Mouse (Mus musculus) stomach, embryonic 15.5 days (tissue): ENCODE measurements around the gene Ppil3. TPM values are rescaled to one million over a fixed set of nuclear protein-coding genes. Genes with fewer than 3 reads are reported as not detected.

Source experiments
- ATAC-seq: fragments of 200-750 bp; cut with Nextera tagmentation; 2 replicates; pipeline ENCODE4 v1.8.0; 2017; ENCODE audit warnings: low read depth, moderate number of reproducible peaks, moderate TSS enrichment; ENCODE audit not compliant: insufficient read depth, low FRiP score
- H3K27ac ChIP-seq: fragments of 300-500 bp; sonication (generic); 2 replicates; pipeline ENCODE4 v1.5.1; 2015; ENCODE audit warnings: mild to moderate bottlenecking, inconsistent platforms
- H3K27me3 ChIP-seq: fragments of 300-500 bp; sonication (generic); replicated peaks from 2 replicates; pipeline ENCODE4 v1.6.1; 2015; ENCODE audit warnings: inconsistent platforms
- H3K36me3 ChIP-seq: fragments of 300-500 bp; sonication (generic); 2 replicates; pipeline ENCODE4 v1.6.1; 2015; ENCODE audit warnings: inconsistent platforms
- H3K4me1 ChIP-seq: fragments of 300-500 bp; sonication (generic); 2 replicates; pipeline ENCODE4 v1.6.1; 2015; ENCODE audit warnings: inconsistent platforms
- H3K4me2 ChIP-seq: fragments of 300-500 bp; sonication (generic); 2 replicates; pipeline ENCODE4 v1.6.1; 2015; ENCODE audit warnings: mild to moderate bottlenecking, inconsistent platforms
- H3K4me3 ChIP-seq: fragments of 300-500 bp; sonication (generic); replicated peaks from 2 replicates; pipeline ENCODE4 v1.5.1; 2015; ENCODE audit warnings: inconsistent platforms
- H3K9ac ChIP-seq: fragments of 300-500 bp; sonication (generic); 2 replicates; pipeline ENCODE4 v1.6.1; 2015; ENCODE audit warnings: inconsistent platforms
- H3K9me3 ChIP-seq: fragments of 300-500 bp; sonication (generic); 2 replicates; pipeline ENCODE4 v1.6.1; 2016; ENCODE audit warnings: inconsistent platforms
- WGBS: fragments of 180-500 bp; shearing (Covaris S2); methylation state at CpG from one replicate; pipeline ENCODE4 v1.1.7; 2015; 5-methylcytosine and 5-hydroxymethylcytosine counted together
- polyA plus RNA-seq: library from polyadenylated mRNA; unstranded; fragments of >200 nt; fragmentation: Nextera tagmentation; extraction: Ambion mirVana; gene quantifications from 2 replicates; pipeline ENCODE4 v1.2.1, GENCODE M21; 2015

Gene Ppil3
- polyA plus RNA-seq, 1 experiment from 2014 or later, result 49.1 TPM

DNA sequence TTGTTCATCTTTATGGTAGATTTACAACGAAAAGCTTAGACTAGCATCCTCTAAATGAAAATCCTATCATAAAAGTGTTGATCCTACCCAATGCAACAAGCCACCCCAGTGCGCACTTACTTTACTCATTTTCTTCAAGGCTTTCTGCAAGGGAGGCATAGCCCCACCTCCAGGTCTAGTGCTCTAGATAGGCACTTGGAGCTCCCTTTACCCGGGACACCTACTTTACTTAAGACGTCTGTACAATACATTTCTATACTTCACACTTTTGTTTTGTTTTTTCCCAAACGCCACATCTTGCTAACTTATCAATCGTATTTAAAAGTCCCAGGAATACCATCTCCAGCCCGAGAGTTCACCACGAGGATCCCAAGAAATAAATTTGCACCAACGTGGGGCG is 595 bp downstream of the Ppil3 start:
- no peak for ATAC-seq

DNA sequence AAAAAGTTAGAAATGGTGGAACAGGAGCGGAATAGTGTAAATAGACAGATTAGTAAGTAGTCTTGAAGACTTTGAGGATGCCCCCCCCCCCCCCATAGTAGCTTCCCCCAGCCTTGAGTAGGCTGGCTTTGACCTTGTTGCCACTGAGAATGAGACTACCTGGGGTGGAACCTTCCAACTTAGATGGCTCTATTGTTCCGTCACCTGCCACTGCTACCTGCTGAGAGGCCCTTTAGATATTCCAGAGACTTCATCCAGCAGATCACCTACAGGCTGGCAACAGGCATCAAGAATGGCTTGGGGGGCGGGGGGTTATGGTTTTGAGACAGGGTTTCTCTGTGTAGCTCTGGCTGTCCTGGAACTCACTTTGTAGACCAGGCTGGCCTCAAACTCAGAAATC is 20.7 kb downstream of the Ppil3 start:
- WGBS, result 82% methylated on average over 3 of the region's 3 CpGs
- H3K9me3 ChIP-seq, result no peaks in the 10 kb centered on the region
- H3K4me1 ChIP-seq, result peaks cover 14% of the 10 kb centered on the region
- H3K27me3 ChIP-seq, result no peaks in the 10 kb centered on the region
- no peak overlapping the region for H3K9ac ChIP-seq
- H3K36me3 ChIP-seq, result peaks cover 15% of the 10 kb centered on the region; the same call in 1 of the 2 replicates
- ATAC-seq, result no peak
- no peak overlapping the region for H3K4me3 ChIP-seq
- no peak overlapping the region for H3K4me2 ChIP-seq
- H3K27ac ChIP-seq, result no peak overlapping the region

More for the DNA sequence above, 595 bp downstream of the Ppil3 start:
- Histone ChIP-seq H3K9me3 (no peaks in the 10 kb centered on the region), H3K4me2 (peak overlapping the region; percentile 68), H3K4me3 (peak overlapping the region; percentile 73), H3K9ac (peak overlapping the region; percentile 75), H3K27ac (peak overlapping the region; percentile 94), H3K27me3 (no peaks in the 10 kb centered on the region), H3K36me3 (peaks cover 16% of the 10 kb centered on the region), H3K4me1 (peaks cover 13% of the 10 kb centered on the region; the same call in 1 of the 2 replicates)
- WGBS, result 7% methylated on average over 10 of the region's 10 CpGs

DNA sequence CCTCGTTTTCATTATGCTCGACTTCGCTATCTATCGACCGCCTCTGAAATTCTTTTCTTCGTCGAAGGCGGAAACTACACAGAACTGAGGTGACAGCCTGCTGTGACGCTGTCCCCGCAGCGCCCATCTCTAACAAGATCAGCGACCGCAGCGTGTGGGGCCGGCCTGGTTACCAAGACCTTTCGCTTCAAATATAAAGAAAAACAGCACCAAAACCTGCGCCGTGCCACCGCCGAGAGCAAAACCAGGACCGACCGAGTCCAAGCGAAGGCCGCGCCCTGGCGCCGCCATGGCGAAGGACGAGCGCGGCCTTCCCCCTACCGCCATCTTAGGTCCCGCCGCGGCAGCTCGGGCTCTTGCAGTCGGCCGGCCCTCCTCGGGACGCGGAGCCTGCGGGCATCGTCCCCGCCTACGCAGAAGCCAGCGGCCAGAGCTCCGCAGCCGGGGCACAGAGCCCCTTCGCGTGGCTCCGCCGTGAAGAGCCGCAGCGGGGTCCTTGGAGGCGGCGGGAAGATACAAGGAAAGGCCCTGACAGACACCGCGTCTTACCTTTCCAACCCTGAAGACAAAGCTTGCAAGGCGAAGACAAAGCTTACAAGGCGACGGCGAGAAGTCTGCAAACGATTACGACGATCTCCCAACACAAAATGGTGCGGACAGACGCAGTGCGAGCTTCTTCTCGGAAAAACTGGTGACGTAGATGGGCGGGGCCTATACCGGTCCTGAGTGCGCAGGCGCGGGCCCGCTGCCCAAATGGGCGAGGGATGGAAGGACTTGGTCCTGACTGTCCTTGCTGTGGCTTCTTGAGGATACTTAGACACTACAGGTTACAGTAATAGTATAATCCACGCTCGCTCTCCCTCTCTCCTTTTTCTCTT is 21.7 kb downstream of the Ppil3 start, which contains the start of gene Clk1:
TSS of gene Clk1 (minus strand) at position 696 of the 878 bp plus-strand sequence.
- H3K27me3 ChIP-seq, result no peaks in the 10 kb centered on the region
- H3K4me2 ChIP-seq, result peak within 1 kb of the TSS; percentile 75
- peaks cover 21% of the 10 kb centered on the region for H3K36me3 ChIP-seq
- peak within 1 kb of the TSS; percentile 100 for H3K9ac ChIP-seq
- ATAC-seq, result peak; percentile 93
- WGBS, result under 1% methylated on average over 79 of the region's 79 CpGs
- peaks cover 14% of the 10 kb centered on the region for H3K4me1 ChIP-seq
- H3K9me3 ChIP-seq, result no peaks in the 10 kb centered on the region
- H3K4me3 ChIP-seq, result peak within 1 kb of the TSS; percentile 95
- H3K27ac ChIP-seq, result peak within 1 kb of the TSS; percentile 98

DNA sequence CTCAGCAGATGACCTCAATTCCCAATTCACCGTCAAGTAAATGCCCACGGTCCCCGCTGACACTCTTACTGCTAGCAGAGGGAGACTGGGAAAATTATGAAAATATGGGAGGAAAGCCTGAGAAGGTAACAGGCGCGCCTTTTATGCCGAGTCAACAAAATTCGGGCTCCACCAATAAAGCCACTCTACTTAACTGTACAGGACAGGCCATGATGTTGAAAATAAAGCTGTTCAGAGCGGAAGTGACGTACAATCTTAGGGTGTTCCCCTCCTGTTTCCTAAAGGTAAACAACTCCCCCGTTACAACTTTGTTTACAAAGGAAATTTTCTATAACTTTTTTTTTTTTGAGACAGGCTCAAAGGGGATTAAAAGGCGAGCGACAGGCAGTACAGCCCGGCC is 22.4 kb downstream of the Ppil3 start:
- Histone ChIP-seq H3K4me1 (peaks cover 14% of the 10 kb centered on the region), H3K27ac (peak overlapping the region; percentile 98), H3K27me3 (no peaks in the 10 kb centered on the region), H3K9ac (peak overlapping the region; percentile 100), H3K4me2 (peak overlapping the region; percentile 75), H3K4me3 (peak overlapping the region; percentile 95), H3K36me3 (peaks cover 28% of the 10 kb centered on the region), H3K9me3 (no peaks in the 10 kb centered on the region)
- peak; percentile 39; the same call in 1 of the 2 replicates for ATAC-seq
- WGBS, result 5% methylated on average over 13 of the region's 13 CpGs

DNA sequence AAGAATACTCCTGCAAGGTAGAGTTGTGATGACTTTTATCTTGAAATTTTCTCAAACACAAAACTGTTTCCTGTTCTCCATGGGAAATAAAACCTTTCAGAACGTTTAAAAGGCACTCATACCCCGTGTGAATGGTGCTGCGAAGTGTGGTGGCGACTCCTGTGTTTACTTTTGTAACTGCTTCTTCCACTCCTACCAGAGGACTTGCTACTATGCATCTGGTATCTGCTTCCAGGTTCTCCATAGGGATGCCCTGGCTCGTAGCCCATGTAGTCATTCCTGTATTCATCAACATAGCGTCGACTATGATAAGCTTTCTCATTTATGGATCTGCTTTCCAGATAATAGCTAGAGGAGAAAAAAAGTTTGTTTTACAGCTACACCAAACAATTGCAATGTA is 24.3 kb downstream of the Ppil3 start:
- Histone ChIP-seq H3K36me3 (peaks cover 39% of the 10 kb centered on the region), H3K4me3 (no peak overlapping the region), H3K9me3 (no peaks in the 10 kb centered on the region), H3K27ac (no peak overlapping the region), H3K9ac (no peak overlapping the region), H3K4me1 (peaks cover 14% of the 10 kb centered on the region), H3K27me3 (no peaks in the 10 kb centered on the region), H3K4me2 (peak overlapping the region; percentile 75)
- WGBS, result 46% methylated on average over 7 of the region's 7 CpGs
- ATAC-seq, result no peak

DNA sequence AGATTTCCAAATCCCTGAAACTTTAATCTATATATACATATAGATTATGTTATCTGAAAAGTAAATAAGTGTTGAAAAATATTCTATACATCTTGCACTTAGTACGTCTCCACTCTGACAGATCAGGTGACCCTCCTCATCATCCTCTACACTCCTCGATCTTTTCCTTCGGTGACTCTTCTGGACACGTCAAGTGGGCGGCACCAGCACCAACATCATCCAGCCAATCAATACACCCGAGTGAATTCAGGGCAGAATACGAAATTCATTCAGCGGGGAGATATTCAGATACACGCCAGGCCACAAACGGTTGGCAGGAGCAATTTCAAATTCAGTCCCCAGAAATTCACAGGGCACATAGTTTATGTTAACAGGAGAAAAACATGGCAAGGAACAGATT is 25.3 kb downstream of the Ppil3 start:
- Histone ChIP-seq H3K4me2 (no peak overlapping the region), H3K9ac (no peak overlapping the region), H3K4me1 (peaks cover 14% of the 10 kb centered on the region), H3K27me3 (no peaks in the 10 kb centered on the region), H3K27ac (no peak overlapping the region), H3K4me3 (no peak overlapping the region), H3K36me3 (peaks cover 43% of the 10 kb centered on the region), H3K9me3 (no peaks in the 10 kb centered on the region)
- no peak for ATAC-seq
- WGBS, result 82% methylated on average over 10 of the region's 10 CpGs

DNA sequence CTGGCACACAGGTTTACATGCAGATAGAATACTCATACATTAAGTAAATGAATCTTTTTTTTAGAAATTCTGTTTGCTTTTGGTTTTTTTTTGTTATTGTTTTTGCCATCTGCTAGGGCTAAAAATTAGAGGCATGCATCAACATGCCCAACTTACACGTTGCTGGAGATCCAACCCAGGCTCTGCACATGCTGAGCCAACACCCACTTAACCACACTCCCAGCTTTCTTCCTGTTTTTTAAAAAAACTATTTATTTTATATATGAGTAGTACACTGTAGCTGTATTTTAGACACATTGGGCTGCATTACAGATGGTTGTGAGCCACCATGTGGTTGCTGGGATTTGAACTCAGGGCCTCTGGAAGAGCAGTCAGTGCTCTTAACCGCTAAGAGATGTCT is 29.2 kb downstream of the Ppil3 start:
- ATAC-seq, result no peak
- Histone ChIP-seq H3K4me3 (no peak overlapping the region), H3K9me3 (no peaks in the 10 kb centered on the region), H3K4me1 (peaks cover 5% of the 10 kb centered on the region; the same call in 1 of the 2 replicates), H3K4me2 (no peak overlapping the region), H3K27ac (no peak overlapping the region), H3K27me3 (no peaks in the 10 kb centered on the region), H3K9ac (no peak overlapping the region), H3K36me3 (peaks cover 69% of the 10 kb centered on the region)
- 80% methylated on average over 2 of the region's 2 CpGs for WGBS

DNA sequence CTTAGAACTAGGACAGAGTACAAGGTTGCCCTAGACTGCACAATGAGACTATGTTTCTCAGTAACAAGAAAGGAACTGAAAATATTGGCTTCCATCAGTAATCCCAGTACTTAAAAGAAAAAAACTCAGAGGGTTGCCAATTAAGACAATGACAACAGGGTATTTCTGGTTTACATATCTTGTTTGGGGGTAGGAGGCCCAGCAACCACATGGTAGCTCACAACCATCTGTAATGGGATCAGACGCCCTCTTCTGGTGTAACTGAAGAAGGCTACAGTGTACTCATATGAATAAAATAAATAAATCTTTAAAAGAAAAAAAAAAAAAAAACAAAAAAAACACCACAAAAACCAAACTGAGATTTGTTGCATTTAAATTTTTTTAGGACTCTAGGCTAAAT is 29.8 kb downstream of the Ppil3 start:
- peaks cover 71% of the 10 kb centered on the region for H3K36me3 ChIP-seq
- H3K4me2 ChIP-seq, result no peak overlapping the region
- 19% methylated on average over 1 of the region's 1 CpGs for WGBS
- H3K4me3 ChIP-seq, result no peak overlapping the region
- H3K27me3 ChIP-seq, result no peaks in the 10 kb centered on the region
- H3K9me3 ChIP-seq, result no peaks in the 10 kb centered on the region
- H3K27ac ChIP-seq, result no peak overlapping the region
- H3K4me1 ChIP-seq, result 0 out of 2 replicates have a peak, but pooled peaks cover 2% of the 10 kb centered on the region
- ATAC-seq, result no peak
- no peak overlapping the region for H3K9ac ChIP-seq

DNA sequence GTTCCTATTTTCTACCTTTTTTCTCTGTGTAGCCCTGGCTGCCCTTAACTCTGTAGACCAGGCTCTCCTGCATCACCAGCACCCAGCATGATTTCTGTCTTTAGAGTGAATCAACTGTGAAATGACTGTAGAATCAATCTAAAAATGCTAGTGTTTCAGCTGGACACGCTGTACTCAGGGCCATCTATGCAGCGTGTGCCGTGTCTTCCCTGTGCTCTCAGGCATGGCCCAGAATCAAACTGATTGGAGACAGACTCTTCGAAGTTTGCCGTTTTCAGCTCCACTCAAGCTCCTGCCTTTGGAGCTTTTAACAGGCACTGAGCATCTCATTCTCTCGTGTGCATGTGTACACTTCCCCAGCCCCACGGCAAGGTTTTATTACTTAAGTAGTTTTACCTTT is 34.5 kb downstream of the Ppil3 start:
- WGBS, result 91% methylated on average over 7 of the region's 7 CpGs
- ATAC-seq, result no peak
- Histone ChIP-seq H3K4me1 (no peaks in the 10 kb centered on the region), H3K9me3 (no peaks in the 10 kb centered on the region), H3K9ac (no peak overlapping the region), H3K27ac (no peak overlapping the region), H3K4me2 (no peak overlapping the region), H3K27me3 (no peaks in the 10 kb centered on the region), H3K4me3 (no peak overlapping the region), H3K36me3 (peaks cover 50% of the 10 kb centered on the region)

DNA sequence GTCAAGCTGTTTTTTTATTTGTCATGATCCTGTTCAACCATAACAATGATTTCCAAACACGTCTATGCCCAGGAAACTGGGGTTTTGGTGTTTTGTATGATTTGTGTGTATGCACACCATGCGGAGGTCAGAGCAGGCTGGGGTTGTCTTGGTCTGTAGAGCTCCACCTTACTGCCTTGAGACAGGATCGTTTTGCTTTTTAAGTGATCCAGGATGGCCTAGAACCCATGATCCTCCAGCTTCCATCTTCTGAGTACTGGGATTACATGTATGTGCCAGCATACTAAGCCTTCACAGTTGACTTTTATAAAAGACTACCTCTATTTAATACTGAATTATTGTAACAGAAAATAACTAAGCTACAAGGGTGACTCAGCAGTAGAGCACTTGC is 35.1 kb downstream of the Ppil3 start:
- peaks cover 48% of the 10 kb centered on the region for H3K36me3 ChIP-seq
- WGBS, result 79% methylated on average over 3 of the region's 3 CpGs
- no peaks in the 10 kb centered on the region for H3K4me1 ChIP-seq
- no peaks in the 10 kb centered on the region for H3K27me3 ChIP-seq
- H3K27ac ChIP-seq, result no peak overlapping the region
- H3K4me2 ChIP-seq, result no peak overlapping the region
- no peaks in the 10 kb centered on the region for H3K9me3 ChIP-seq
- H3K9ac ChIP-seq, result no peak overlapping the region
- ATAC-seq, result no peak
- no peak overlapping the region for H3K4me3 ChIP-seq

DNA sequence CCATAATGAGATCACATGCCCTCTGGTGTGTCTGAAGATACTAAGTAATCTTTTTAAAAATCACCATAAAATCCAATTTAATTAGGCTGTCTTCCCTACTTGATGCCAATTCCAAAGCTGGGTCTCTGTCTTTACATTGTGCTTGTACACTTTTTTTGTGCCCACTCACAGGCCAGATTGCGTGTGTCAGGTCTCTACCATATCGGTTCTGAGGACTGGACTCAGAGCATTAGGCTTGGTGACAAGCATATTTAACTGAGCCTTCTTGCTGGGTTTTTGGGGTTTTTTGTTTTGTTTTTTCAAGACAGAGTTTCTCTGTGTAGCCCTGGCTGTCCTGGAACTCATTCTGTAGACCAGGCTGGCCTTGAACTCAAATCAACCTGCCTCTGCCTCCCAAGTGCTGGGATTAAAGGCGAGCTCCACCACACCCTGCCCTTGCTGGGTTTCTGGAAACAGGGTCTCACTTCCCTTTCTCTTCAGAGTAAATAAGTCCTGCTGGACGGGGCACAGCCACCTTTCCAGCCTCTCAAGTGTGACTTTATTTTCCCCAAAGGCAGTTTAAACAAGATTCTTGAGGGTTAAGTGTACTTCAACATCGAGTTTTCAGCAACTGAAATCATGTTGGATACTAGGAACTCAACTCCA is 35.6 kb downstream of the Ppil3 start:
- no peak overlapping the region for H3K27ac ChIP-seq
- no peak overlapping the region for H3K4me3 ChIP-seq
- no peak for ATAC-seq
- 81% methylated on average over 5 of the region's 5 CpGs for WGBS
- H3K9ac ChIP-seq, result no peak overlapping the region
- peaks cover 43% of the 10 kb centered on the region for H3K36me3 ChIP-seq
- no peaks in the 10 kb centered on the region for H3K9me3 ChIP-seq
- no peaks in the 10 kb centered on the region for H3K27me3 ChIP-seq
- no peak overlapping the region for H3K4me2 ChIP-seq
- no peaks in the 10 kb centered on the region for H3K4me1 ChIP-seq

DNA sequence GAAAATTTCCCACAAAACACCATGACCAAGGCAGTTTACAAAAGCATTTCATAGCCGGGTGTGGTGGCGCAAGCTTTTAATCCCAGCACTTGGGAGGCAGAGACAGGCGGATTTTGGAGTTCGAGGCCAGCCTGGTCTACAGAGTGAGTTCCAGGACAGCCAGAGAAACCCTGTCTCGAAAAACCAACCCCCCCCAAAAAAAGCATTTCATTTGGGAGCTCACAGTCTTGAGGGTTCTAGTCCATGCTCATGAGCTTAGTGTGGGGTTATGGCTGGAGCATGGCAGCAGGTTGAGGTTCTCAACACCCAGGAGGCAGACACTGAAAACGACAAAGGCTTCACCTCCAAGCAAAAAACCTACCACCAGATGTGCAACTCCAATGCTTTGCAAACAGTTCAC is 37.1 kb downstream of the Ppil3 start:
- ATAC-seq, result no peak
- H3K4me3 ChIP-seq, result no peak overlapping the region
- WGBS, result 83% methylated on average over 6 of the region's 6 CpGs
- no peak overlapping the region for H3K27ac ChIP-seq
- no peaks in the 10 kb centered on the region for H3K9me3 ChIP-seq
- no peaks in the 10 kb centered on the region for H3K27me3 ChIP-seq
- no peak overlapping the region for H3K9ac ChIP-seq
- peaks cover 37% of the 10 kb centered on the region for H3K36me3 ChIP-seq
- no peaks in the 10 kb centered on the region for H3K4me1 ChIP-seq
- no peak overlapping the region for H3K4me2 ChIP-seq
